Mouse (Mus musculus): Measurements from ENCODE around the gene Slc30a10.
A peak's percentile ranks its signal among the peaks of the same experiment; 100 is the strongest.

Gene Slc30a10

DNA sequence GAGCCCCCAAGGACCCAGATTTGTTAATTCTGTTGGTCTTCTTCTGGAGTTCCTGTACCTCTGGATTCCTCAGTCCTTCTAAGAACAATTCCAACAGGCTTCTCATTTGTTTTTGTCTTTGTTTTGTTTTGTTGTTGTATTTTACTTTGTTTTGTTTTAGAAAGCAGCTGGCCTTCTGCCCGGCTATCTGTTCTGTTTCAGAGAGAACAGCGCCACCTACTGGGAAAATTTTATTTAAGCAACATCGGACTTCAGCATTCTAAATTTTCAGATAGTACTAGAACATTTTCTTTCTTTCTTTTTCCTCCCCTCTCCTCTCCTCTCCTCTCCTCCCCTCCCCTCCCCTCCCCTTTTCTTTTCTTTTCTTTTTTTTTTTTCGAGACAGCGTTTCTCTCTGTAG lies 62.9 kb downstream of the Slc30a10 start:
- DNase-seq (ENCODE audit: low read depth, low spot score): peak; percentile 80
